Mouse (Mus musculus): ENCODE data around the gene Mfsd14b.

Gene Mfsd14b

GRCm38 (mm10) chr13:65112459-65113110 lies at the start of gene Mfsd14b:
Mfsd14b (minus strand) TSS chr13:65112975.
- peak; percentile 89 for DNase-seq

GRCm38 (mm10) chr13:65149940-65150339 lies 37.2 kb upstream of the Mfsd14b start, which contains the start of gene Olfr466:
Olfr466 (plus strand) TSS chr13:65150240.
- no peak for DNase-seq

GRCm38 (mm10) chr13:65137789-65138188 lies 25.0 kb upstream of the Mfsd14b start, which contains the start of gene Olfr465-ps1:
Olfr465-ps1 (plus strand) TSS chr13:65138089.
- no peak for DNase-seq

GRCm38 (mm10) chr13:65127063-65127847 lies 14.5 kb upstream of the Mfsd14b start:
- peak; percentile 19 to 29 for DNase-seq

- no peak for DNase-seq
Observed at GRCm38 (mm10) chr13:65122111-65122510, 9.3 kb upstream of the Mfsd14b start.

GRCm38 (mm10) chr13:65120984-65121383 lies 8.2 kb upstream of the Mfsd14b start:
- DNase-seq: no peak

- DNase-seq: peak in 1 of 2 experiments; percentile 21
Observed at GRCm38 (mm10) chr13:65113239-65113638, 464 bp upstream of the Mfsd14b start.

- DNase-seq: peak; percentile 50 to 61
Observed at GRCm38 (mm10) chr13:65111961-65112360, 814 bp downstream of the Mfsd14b start.

- peak; percentile 8 to 9 for DNase-seq
Observed at GRCm38 (mm10) chr13:65101232-65101631, 11.5 kb downstream of the Mfsd14b start.

GRCm38 (mm10) chr13:65100678-65101077 lies 12.1 kb downstream of the Mfsd14b start:
- DNase-seq: no peak

- DNase-seq: no peak
Observed at GRCm38 (mm10) chr13:65097018-65097417, 15.8 kb downstream of the Mfsd14b start.

GRCm38 (mm10) chr13:65095923-65096322 lies 16.9 kb downstream of the Mfsd14b start:
- DNase-seq: no peak

GRCm38 (mm10) chr13:65069969-65070368 lies 42.8 kb downstream of the Mfsd14b start:
- DNase-seq: no peak

- DNase-seq: no peak
Observed at GRCm38 (mm10) chr13:65052660-65053059, 60.1 kb downstream of the Mfsd14b start, which contains the start of gene Prss47. Prss47 (minus strand) TSS chr13:65052760.

- DNase-seq: no peak
Observed at GRCm38 (mm10) chr13:65035057-65035456, 77.7 kb downstream of the Mfsd14b start.

- DNase-seq: no peak
Observed at GRCm38 (mm10) chr13:65032758-65033157, 80.0 kb downstream of the Mfsd14b start, which contains the start of gene Spata31d1c. Spata31d1c (plus strand) TSS chr13:65033058.

Data from B cell, adult 2 months (primary cell).